Mouse (Mus musculus) liver, embryonic 14.5 days (tissue): ENCODE measurements at regions not wholly inside any gene's neighbourhood (a gene's known extent, or its start where the extent isn't known, plus 50 kb on each side); places are given as distances from the start of the nearest gene placed in this dataset.

ENCODE experiments used
- CTCF ChIP-seq: IDR thresholded peaks from 2 replicates; pipeline ENCODE4 v1.5.1; 2016; ENCODE audit warnings: antibody characterized with exemption, low read depth, control low read depth
- EP300 ChIP-seq: IDR thresholded peaks from 2 replicates; pipeline ENCODE4 v1.6.1; 2016; ENCODE audit warnings: antibody characterized with exemption, low read depth

DNA sequence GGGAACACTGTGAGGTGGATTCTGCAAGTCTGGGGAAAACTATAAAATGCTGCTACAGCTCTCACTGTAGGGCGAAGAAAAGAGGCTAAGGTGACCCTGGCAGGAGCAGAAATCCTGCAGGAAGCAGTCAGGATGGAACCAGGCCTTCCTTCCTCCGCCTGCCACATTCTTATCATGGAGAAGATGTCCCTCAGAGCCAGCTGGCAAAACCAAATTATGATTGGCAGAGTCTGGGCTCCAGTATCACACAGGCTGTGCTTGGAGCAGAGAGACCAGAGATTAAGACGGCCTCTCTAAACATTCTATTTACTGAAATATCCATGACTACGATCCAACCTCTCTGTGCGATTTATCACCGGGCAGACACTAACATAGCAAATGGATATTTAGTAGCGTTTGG, 92.2 kb upstream of the Max start:
- TF ChIP-seq CTCF (no peak), EP300 (no peak)
